Mouse (Mus musculus): ENCODE measurements at regions not wholly inside any gene's neighbourhood (a gene's known extent, or its start where the extent isn't known, plus 50 kb on each side); places are given as distances from the start of the nearest gene placed in this dataset.

- no peaks in the 10 kb centered on the region for H3K4me1 ChIP-seq (replicated peaks; ENCODE audit: insufficient read depth, low read length)
- H3K27me3 ChIP-seq (ENCODE audit: insufficient read depth, low read length) = no peaks in the 10 kb centered on the region
- no peak overlapping the region for H3K4me2 ChIP-seq (ENCODE audit: low read length)
- DNase-seq (ENCODE audit: low spot score) = no peak
- H3K9me3 ChIP-seq (replicated peaks; ENCODE audit: low read length) = no peaks in the 10 kb centered on the region
- no peaks in the 10 kb centered on the region for H3K36me3 ChIP-seq (ENCODE audit: insufficient read depth, low read length)
- WGBS = 90% methylated on average over 2 of the region's 2 CpGs
- no peak for ATAC-seq (replicated peaks; ENCODE audit: low FRiP score, low read depth)
- no peak for TF ChIP-seq CTCF (IDR thresholded peaks at IDR 0.05; ENCODE audit: low read depth)
- no peak overlapping the region for H3K9ac ChIP-seq (ENCODE audit: low read depth, low read length)
- no peak overlapping the region for H3K27ac ChIP-seq
- no peak overlapping the region for H3K4me3 ChIP-seq (replicated peaks; ENCODE audit: low read depth, low read length)
These were observed 238.8 kb downstream of the Fbxo8 start for GRCm38 (mm10) chr8:56789549-56790270.

GRCm38 (mm10) chr8:56832651-56833050 lies 281.8 kb downstream of the Fbxo8 start:
- no peak overlapping the region for H3K9ac ChIP-seq (ENCODE audit: low read depth, low read length)
- no peak overlapping the region for H3K4me3 ChIP-seq (replicated peaks; ENCODE audit: low read depth, low read length)
- no peak overlapping the region for H3K4me2 ChIP-seq (ENCODE audit: low read length)
- ATAC-seq (replicated peaks; ENCODE audit: low FRiP score, low read depth) (no peak), DNase-seq (ENCODE audit: low spot score) (no peak)
- no peak overlapping the region for H3K27ac ChIP-seq
- no peaks in the 10 kb centered on the region for H3K27me3 ChIP-seq (ENCODE audit: insufficient read depth, low read length)
- 84% methylated on average over 5 of the region's 5 CpGs for WGBS
- no peaks in the 10 kb centered on the region for H3K9me3 ChIP-seq (replicated peaks; ENCODE audit: low read length)
- H3K4me1 ChIP-seq (replicated peaks; ENCODE audit: insufficient read depth, low read length) = no peaks in the 10 kb centered on the region
- no peaks in the 10 kb centered on the region for H3K36me3 ChIP-seq (ENCODE audit: insufficient read depth, low read length)
- no peak for TF ChIP-seq CTCF (IDR thresholded peaks at IDR 0.05; ENCODE audit: low read depth)

- TF ChIP-seq CTCF (IDR thresholded peaks at IDR 0.05; ENCODE audit: low read depth) = no peak
- Histone ChIP-seq H3K27ac (no peak overlapping the region), H3K9ac (ENCODE audit: low read depth, low read length) (no peak overlapping the region), H3K9me3 (replicated peaks; ENCODE audit: low read length) (no peaks in the 10 kb centered on the region), H3K36me3 (ENCODE audit: insufficient read depth, low read length) (no peaks in the 10 kb centered on the region), H3K4me3 (replicated peaks; ENCODE audit: low read depth, low read length) (no peak overlapping the region), H3K27me3 (ENCODE audit: insufficient read depth, low read length) (no peaks in the 10 kb centered on the region), H3K4me1 (replicated peaks; ENCODE audit: insufficient read depth, low read length) (no peaks in the 10 kb centered on the region), H3K4me2 (ENCODE audit: low read length) (no peak overlapping the region)
- WGBS = 35% methylated on average over 4 of the region's 4 CpGs
- ATAC-seq (replicated peaks; ENCODE audit: low FRiP score, low read depth) (no peak), DNase-seq (ENCODE audit: low spot score) (no peak)
These were observed 282.2 kb downstream of the Fbxo8 start for GRCm38 (mm10) chr8:56833129-56833528.

- no peak overlapping the region for H3K9ac ChIP-seq (ENCODE audit: low read depth, low read length)
- H3K27ac ChIP-seq = no peak overlapping the region
- H3K9me3 ChIP-seq (replicated peaks; ENCODE audit: low read length) = no peaks in the 10 kb centered on the region
- WGBS = 32% methylated on average over 8 of the region's 8 CpGs
- no peaks in the 10 kb centered on the region for H3K27me3 ChIP-seq (ENCODE audit: insufficient read depth, low read length)
- H3K4me1 ChIP-seq (replicated peaks; ENCODE audit: insufficient read depth, low read length) = no peaks in the 10 kb centered on the region
- ATAC-seq (replicated peaks; ENCODE audit: low FRiP score, low read depth) (peak; percentile 72; the same call in 1 of the 2 replicates), DNase-seq (ENCODE audit: low spot score) (peak; percentile 46)
- no peaks in the 10 kb centered on the region for H3K36me3 ChIP-seq (ENCODE audit: insufficient read depth, low read length)
- no peak overlapping the region for H3K4me2 ChIP-seq (ENCODE audit: low read length)
- H3K4me3 ChIP-seq (replicated peaks; ENCODE audit: low read depth, low read length) = no peak overlapping the region
- no peak for TF ChIP-seq CTCF (IDR thresholded peaks at IDR 0.05; ENCODE audit: low read depth)
These were observed 332.6 kb downstream of the Fbxo8 start for GRCm38 (mm10) chr8:56883449-56883848.

- Histone ChIP-seq H3K4me3 (replicated peaks; ENCODE audit: low read depth, low read length) (no peak overlapping the region), H3K9me3 (replicated peaks; ENCODE audit: low read length) (no peaks in the 10 kb centered on the region), H3K9ac (ENCODE audit: low read depth, low read length) (no peak overlapping the region), H3K27ac (no peak overlapping the region), H3K27me3 (ENCODE audit: insufficient read depth, low read length) (no peaks in the 10 kb centered on the region), H3K36me3 (ENCODE audit: insufficient read depth, low read length) (no peaks in the 10 kb centered on the region), H3K4me2 (ENCODE audit: low read length) (no peak overlapping the region), H3K4me1 (replicated peaks; ENCODE audit: insufficient read depth, low read length) (no peaks in the 10 kb centered on the region)
- TF ChIP-seq CTCF (IDR thresholded peaks at IDR 0.05; ENCODE audit: low read depth) = peak; percentile 71
- ATAC-seq (replicated peaks; ENCODE audit: low FRiP score, low read depth) = no peak
- WGBS = 3% methylated on average over 1 of the region's 1 CpGs
- peak; percentile 85 for DNase-seq (ENCODE audit: low spot score)
These were observed 333.3 kb downstream of the Fbxo8 start for GRCm38 (mm10) chr8:56884195-56884594.

- Histone ChIP-seq H3K27ac (no peak overlapping the region), H3K27me3 (ENCODE audit: insufficient read depth, low read length) (no peaks in the 10 kb centered on the region), H3K9ac (ENCODE audit: low read depth, low read length) (no peak overlapping the region), H3K4me1 (replicated peaks; ENCODE audit: insufficient read depth, low read length) (no peaks in the 10 kb centered on the region), H3K36me3 (ENCODE audit: insufficient read depth, low read length) (no peaks in the 10 kb centered on the region), H3K4me2 (ENCODE audit: low read length) (no peak overlapping the region), H3K9me3 (replicated peaks; ENCODE audit: low read length) (no peaks in the 10 kb centered on the region), H3K4me3 (replicated peaks; ENCODE audit: low read depth, low read length) (no peak overlapping the region)
- DNase-seq (ENCODE audit: low spot score) (peak; percentile 27), ATAC-seq (replicated peaks; ENCODE audit: low FRiP score, low read depth) (no peak)
- TF ChIP-seq CTCF (IDR thresholded peaks at IDR 0.05; ENCODE audit: low read depth) = no peak
- WGBS = 53% methylated on average over 3 of the region's 3 CpGs
These were observed 342.7 kb downstream of the Fbxo8 start for GRCm38 (mm10) chr8:56893638-56894037.

- Histone ChIP-seq H3K9ac (ENCODE audit: low read depth, low read length) (no peak overlapping the region), H3K4me3 (replicated peaks; ENCODE audit: low read depth, low read length) (no peak overlapping the region), H3K36me3 (ENCODE audit: insufficient read depth, low read length) (no peaks in the 10 kb centered on the region), H3K9me3 (replicated peaks; ENCODE audit: low read length) (no peaks in the 10 kb centered on the region), H3K27ac (no peak overlapping the region), H3K4me2 (ENCODE audit: low read length) (no peak overlapping the region), H3K27me3 (ENCODE audit: insufficient read depth, low read length) (no peaks in the 10 kb centered on the region), H3K4me1 (replicated peaks; ENCODE audit: insufficient read depth, low read length) (no peaks in the 10 kb centered on the region)
- 82% methylated on average over 5 of the region's 5 CpGs for WGBS
- DNase-seq (ENCODE audit: low spot score) (no peak), ATAC-seq (replicated peaks; ENCODE audit: low FRiP score, low read depth) (no peak)
- no peak for TF ChIP-seq CTCF (IDR thresholded peaks at IDR 0.05; ENCODE audit: low read depth)
These were observed 364.5 kb downstream of the Fbxo8 start for GRCm38 (mm10) chr8:56915362-56915761.
